Mouse (Mus musculus): ENCODE results near the gene Tnr. TPM values are rescaled to one million over a fixed set of nuclear protein-coding genes. Genes with fewer than 3 reads are reported as not detected.

Gene Tnr
- total RNA-seq, 2 experiments from 2014 or later = 0.03 to 0.15 TPM

DNA sequence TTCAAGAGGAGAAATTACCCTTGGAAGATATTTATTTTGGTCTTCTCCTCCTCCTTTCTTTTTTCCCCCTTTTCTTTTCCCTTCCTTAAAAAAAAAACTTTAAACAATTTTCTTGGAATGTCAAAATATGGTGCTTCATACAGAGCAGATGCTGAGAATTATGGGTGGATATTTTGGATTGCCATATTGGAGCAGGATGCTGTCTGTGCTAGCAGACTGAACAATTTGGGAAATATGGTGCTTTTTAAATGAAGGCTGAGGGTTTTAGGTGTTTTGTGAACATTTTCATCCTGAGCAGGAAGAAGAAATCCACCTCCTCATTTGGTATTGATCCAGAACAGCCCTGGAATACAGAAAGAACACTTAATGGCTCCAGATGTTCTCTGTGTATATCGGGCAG is 41.6 kb downstream of the Tnr start:
- DNase-seq (ENCODE audit: low spot score in 2 of 2) = no peak

DNA sequence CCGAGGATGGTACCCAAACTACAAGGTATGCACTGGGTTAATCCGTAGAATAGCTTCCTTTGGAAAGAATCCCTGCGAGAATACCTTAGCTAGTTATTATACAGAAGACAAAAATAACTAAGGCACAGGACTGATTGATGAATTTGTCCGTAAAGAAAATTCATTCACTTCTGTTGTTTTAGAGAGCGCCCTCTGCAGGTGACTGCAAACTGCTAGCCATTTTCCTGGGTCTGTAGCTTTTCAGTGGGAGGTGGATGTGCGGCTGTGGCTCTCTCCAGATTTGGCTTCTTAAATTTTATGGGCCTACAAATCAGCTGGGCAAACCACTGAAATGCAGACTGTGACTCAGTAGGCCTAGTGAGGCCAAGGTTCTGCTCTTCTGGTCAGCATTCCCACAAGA is 42.5 kb downstream of the Tnr start:
- no peak for DNase-seq (ENCODE audit: low spot score in 2 of 2)

DNA sequence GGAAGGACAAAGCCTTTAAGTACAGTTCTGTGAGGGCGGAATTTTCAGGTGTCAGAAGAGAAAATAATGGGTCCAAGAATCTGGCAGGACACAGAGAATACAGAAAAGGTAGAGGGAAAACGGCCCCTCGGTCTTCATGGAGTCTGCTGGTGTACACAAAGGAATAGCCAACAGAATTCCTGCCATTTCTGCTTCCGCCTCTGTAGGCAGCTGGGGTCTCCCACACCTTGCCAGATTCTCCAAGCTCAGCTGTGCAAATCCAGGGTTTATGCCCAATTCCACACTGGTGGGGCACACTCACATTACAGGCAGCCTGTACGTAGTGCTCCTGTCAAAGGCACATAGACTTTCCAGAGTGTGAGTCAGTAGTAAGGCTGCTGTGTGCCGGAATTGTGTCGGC is 43.6 kb downstream of the Tnr start:
- DNase-seq (ENCODE audit: low spot score in 2 of 2) = no peak

DNA sequence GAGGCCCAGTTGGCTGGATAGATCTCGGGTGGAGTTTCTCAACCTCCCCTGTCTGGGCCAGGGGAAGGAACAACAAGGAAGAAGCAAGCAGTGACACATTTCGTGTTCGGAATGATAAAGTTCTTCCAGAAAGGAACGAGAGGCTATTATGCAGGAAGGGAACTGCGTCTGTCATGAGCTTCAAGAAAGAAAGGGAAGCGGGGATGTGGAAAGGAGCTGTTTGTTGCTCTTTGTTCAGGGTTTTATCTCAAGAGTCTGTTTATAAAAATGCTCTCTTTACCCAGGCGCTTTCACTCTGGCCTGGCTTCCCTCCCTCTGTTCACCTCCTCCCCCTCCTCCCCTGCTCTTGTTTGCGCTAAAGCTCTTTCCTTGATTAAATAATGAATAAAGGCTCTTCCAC is 46.7 kb downstream of the Tnr start:
- DNase-seq (ENCODE audit: low spot score in 2 of 2) = no peak

DNA sequence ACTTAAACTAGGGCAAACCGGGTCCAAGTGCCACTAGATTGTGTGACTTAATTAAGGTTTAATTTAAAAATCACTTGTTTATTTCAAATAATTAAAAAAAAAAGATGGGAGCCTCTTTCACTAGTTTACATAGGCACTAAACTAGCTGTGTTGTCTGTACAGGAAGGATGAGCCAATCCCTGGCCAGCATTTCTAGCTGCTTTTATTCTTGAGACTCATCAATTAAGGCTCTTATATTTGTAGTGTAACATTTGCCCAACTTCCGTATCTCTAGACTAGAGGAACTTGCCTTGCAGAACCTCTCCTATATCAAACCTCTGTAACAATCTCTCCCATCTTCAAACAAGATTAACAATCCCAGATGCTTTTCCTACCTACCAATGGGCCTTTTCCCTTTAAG is 47.3 kb downstream of the Tnr start:
- DNase-seq (ENCODE audit: low spot score in 2 of 2) = no peak

DNA sequence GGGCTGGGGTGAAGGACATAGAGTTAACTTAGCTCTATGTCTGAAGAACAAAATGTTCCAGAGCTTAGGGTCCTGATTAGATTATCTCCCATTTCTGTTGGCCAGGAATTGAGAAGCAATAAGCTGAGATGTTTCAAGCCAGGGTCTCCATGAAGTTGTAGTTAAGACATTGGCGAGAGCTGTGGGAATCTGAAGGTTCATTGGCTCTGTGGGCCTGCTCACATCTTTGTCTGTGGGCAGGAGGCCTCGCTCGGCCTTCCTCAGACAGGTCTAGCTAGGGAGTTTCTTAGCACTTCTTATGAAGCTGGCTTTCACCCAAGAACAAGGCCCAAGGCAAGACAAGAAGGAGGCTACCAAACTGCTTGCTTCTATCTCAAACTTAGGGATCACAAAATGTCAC is 48.4 kb downstream of the Tnr start:
- no peak for DNase-seq (ENCODE audit: low spot score in 2 of 2)

DNA sequence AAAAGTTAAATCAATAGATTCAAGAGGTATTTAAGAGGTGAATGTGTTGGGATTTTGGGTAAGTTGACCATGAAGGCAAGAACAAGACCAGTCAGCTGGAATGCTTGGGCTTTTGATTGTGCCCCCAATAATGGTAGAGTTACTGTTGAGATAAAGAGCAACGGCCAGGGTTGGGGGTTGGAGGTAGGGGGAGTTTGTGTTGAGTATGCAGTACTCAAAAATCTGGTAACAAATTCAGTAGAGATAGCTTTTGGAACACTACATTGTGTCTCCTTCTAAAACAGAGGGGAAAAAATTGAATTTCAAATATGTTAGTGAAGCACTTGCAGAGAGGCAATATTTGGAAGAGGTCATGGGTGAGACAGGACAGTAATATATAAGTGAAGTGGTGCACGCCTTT is 49.5 kb downstream of the Tnr start:
- DNase-seq (ENCODE audit: low spot score in 2 of 2) = no peak

DNA sequence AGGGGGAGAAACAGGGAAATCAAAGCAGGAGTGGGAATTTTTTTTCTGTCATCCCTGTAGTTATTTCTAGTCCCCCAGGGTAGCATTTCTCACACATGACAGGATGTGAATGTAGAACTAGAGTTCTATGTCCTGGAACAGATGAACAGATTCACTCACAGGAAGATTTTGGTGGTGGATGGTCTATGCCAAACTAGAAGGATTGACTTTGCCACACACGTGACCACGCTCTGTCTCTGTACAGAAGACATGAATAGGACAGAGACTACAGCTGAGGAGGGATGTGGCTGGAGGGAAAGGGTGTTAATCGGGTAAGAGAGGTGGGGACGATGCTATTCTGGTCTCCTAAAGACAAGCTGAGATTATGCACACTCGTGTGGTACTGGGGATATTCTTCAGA is 51.1 kb downstream of the Tnr start:
- DNase-seq (ENCODE audit: low spot score in 2 of 2) = no peak

DNA sequence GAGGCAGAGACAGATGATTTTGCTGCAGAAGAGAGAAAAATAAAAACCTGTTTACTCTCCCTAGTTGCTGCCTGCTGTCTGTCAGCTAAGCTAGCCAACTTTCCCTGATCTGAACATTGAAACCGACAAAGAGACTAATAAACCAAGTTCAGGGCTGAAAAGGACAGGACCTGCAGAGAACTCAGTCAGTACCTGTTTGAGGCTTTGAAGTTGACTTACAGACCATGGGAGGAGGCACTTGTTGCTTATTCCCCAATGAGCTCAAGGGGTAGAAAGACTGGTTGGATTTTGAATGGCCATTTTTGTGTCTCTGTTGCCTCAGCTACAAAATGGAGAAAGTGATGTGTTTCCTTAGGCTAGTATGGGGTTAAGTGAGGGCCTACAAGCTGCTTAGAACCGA is 52.7 kb downstream of the Tnr start:
- DNase-seq (ENCODE audit: low spot score in 2 of 2) = no peak

DNA sequence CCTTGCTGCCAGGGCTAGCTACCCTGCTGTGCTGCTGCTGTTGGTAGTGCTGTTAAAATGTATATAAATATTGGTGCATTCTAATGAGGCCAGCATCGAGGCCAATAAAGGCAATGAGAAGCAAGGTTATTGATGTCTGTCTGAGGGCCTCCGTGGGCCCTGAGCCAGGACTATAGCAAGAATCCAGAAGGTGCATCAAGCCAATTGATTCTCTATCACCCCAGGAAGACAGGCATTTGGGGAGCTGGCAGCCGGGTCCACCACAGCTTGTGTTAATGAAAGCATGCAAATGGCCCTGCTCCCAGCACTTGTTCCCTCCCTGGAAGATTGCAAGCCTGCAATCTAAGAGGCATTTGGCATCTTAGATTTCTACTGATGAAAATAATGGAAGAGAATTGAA is 54.8 kb downstream of the Tnr start:
- DNase-seq (ENCODE audit: low spot score in 2 of 2) = no peak

DNA sequence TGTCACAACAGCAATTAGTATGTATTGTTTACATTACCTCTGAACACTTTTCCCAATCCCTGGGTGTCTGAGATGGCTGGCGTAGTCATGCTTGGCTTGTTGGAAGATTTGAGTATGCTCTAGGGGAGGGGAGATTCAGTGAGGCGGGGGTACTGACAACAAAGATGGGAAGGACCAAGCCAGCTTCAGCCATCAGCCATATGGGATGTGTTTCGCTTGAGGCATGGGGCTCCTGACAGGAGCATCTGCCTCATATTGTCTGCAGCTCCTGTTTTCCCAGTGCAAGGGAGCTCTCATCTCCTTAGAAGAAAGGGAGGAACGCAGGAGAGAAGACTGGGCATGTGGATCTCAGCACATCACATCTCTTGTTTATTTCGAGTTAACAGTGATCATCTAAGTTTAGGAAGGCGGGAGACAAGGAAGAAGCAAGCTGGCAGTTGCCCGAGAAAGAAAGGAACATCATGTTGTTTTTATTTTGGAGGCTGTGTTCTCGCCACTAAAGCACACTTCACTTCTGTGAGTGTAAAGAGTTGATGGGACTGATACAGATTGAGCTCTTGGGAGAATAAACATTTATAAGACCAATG is 56.9 kb downstream of the Tnr start:
- DNase-seq (ENCODE audit: low spot score in 2 of 2) = no peak

DNA sequence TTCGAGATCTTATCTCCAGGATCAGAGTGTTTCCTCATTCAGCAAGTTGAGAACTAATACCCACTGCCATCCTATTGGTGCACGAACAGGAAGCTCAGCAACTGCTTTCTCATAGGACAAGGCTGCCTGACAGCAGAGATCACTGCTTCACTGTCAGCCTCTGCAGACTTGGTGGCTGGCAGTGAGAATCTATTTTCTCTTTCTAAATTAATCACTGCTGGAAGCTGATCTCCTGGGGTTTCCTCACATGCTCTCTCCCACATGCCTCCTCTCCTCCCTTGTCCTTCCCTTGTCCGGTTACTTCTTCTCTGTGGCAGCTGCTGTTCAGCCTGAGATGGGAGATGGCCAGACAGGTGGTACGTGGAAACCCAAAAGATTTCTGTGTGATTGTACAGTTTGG is 60.3 kb downstream of the Tnr start:
- no peak for DNase-seq (ENCODE audit: low spot score in 2 of 2)

DNA sequence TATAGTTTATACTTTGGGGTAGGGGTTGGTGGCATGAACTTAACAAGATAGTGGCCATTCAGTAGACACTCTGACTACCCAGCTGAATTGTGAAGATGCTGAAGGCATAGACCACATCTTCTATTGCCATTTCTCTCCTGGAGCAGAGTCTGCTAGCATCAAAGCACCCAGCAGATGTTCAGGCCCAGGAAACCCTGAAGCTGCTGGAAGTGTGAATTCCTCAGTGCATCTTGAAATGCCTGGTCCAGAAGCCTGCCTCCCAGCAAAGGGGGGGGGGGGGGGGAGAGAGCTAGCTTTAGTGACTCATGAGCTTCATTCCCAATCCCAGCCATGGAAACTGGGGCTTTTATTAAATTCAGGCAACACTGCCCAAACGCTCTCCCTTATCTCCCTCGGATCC is 65.2 kb downstream of the Tnr start:
- DNase-seq (ENCODE audit: low spot score in 2 of 2) = no peak

DNA sequence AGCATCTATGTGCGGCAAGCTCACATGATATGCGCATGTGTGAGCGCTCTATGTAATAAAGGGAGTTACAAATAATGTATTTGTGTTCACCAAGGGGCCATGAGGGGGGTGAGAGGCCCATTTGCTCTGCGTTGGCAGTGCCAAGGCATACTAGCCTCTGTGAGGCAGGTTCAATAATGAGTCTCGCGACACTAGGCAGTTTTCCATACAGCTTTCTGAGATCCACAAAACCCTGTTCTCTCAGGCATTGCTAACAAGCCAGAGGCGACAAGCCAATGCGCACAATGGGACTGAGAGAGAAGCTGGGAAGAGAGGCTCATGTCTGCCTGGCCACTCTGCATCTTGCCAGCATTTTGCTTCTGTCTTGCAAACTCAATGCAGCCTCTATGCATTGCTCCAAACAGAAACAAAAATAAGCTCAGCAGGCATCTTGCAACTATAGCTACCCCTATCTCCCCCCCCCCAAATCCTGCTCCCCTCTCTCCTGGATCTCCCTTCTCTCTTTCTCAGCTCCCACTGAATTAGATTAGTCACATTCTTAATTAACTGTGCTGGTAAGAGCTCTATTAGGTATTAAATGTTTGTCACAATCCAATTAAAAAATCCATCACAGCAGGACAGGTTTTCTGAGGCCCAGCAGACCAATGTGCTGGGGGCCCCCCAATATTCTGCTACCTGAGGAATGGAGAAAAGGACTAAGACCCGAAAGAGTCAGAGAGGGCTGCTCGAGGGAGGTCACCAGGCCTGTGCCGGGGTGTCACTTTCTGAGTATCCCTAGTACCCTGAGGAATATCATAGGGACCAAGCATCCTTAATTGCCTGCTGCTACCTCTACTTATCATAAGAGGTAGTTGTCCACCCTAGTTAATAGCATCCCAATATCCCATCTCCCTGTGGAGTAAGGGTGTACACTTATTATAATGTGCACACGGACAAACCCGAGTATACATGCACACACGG is 70.8 kb downstream of the Tnr start:
- DNase-seq (ENCODE audit: low spot score in 2 of 2) = no peak

DNA sequence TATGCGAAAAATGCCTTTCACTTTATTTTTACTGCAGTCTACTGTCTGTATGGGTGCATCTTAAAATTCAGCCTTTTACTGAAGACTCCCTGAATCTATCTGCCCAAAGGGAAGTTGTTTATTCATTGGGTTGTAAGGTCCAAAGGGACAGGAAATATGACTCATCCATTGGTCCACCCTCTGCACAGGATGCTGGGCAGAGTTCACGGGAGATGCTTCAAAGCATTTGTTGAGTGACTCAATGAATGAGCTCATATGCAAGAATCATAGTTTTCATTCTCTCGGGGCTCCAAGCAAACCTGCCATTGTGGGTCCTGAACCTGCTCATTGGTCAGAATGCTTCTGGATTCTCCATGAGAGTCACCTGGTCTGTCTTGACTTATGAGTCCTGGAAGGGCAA is 72.2 kb downstream of the Tnr start:
- DNase-seq (ENCODE audit: low spot score in 2 of 2) = no peak

DNA sequence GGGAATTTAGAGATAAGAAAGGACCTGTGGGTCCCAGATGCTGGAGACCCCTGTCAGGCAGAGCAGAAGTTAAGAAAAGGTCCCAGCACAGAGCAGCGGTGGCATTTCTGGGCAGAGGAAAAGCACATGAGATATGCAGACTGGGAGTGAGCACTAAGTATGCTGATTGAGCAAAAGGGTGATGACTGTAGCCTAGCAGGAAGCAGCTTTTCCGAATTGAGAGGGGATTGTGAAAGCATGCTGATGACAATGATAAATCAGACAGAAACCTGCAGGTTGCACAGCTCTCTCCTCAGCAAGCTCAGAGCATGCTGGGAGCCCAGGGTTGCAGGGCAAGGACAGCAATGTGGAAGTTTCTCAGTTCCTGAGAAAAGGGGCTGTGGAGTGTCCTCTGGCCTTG is 73.1 kb downstream of the Tnr start:
- DNase-seq (ENCODE audit: low spot score in 2 of 2) = no peak

DNA sequence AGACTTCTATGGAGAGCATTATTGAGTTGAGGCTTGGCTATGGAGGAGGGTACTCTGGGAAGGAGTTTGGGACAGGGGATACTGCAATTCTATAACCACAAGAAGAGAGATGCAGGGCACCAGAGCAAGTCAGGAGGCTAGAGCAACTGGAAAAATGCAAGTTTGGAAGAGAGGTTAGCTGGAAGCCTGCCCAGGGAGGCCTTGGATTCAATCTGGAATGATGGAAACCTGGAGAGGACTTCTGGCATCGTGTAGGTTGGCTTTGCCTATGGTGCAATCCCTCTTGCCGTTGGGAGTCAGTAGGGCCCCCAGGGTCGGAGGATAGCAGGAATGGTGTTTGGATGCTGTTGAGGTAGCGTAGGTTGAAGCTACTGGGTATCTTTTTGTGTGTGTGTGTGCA is 90.0 kb downstream of the Tnr start:
- DNase-seq (ENCODE audit: low spot score in 2 of 2) = no peak

DNA sequence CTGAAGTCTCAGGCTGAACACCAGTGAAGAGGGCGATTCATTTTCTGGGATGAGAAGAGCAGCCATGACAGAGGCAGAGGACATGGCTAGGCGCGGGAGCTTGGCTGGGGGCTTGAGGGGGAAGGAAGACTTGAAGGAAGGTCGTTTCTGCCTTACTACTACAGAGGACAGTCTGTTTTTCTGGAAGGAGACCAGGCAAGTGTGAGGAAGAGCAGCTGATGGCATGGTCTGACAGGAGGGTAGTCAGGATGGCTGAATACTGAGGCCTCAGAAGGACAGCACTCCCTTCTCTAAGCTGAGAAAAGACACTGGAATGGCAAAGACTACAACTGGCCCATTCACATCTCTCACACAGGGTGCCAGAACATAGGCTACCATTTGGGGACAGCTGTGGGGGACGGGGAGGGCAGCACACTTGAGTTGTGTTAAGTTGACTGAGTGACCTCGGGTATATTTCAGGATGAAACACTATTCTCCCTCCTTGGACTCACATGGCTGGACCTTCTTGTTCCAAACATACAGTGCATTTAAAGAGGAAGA is 90.6 kb downstream of the Tnr start:
- DNase-seq (ENCODE audit: low spot score in 2 of 2) = no peak

DNA sequence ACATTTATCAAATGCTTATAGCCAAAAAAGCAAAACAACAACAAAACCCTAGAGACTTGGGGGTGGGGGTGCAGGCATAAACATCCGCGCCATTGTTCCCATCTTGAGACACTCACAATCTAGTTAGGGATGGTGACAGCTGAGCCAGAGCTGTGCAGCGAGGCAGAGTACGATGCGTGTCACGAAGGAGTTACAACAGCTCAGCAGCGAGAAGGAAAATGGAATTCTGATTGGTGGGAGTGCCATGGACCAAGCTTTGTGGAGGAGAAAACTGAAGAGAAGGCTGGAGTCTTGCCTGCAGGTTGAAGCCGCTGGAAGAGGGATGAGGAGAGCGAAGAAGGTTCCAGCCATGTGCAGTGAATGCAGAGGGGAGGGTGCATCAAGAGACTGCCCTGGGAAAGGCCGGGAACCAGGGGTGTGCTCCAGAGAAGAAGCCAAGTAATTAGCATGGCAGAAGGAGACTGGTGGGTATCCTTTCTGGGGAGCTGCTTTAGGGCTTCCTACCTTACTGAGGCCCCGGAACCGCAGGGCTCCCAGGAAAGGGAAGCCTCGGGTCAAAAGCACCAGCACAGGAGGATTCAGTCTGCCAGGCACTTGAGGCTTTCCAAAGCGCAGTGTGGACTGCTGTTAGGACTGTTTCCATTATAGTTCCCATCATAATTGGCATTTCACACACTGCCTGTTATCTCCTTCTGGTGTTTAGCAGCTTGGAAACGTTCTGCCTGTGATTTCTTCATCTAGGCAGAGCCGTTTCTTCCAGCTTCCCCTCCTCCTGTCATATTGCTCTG is 91.3 kb downstream of the Tnr start:
- DNase-seq (ENCODE audit: low spot score in 2 of 2) = no peak

DNA sequence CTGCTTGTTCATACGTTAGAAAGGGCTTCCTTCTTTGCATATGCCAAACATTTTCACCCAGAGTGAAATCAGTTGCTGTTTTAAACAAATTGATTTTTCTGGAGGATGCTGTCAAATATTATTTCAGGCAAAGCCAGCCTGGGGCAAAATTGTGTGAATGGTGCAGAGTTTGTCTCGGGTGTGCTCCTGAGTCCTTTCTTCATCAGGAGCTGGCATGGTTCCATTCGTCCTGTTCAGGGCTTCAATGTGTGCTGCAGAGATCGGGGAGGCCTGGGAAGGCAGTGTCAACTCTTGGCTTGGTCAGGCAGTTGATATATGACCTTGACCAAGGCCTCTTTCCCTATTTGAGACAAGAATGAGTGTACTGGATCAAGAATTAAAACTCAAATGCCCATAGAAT is 92.1 kb downstream of the Tnr start:
- DNase-seq (ENCODE audit: low spot score in 2 of 2) = no peak

DNA sequence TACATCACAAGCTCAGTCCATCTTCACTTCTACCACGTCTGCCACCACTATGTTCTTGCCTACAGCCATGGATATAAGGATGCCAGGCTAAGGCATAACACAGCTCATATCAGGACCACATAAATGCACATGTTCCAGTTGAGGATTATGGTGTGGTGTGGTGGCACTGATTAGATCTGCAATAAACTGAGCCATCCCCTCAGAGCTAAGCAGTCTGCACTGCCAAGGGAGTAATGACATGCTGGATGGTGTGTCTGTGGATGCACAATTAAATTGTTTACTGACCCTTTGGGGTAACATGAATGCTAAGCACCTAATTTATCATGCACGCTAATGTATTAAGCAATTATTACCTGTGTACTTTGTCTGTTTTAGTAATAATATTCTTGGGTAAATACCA is 95.6 kb downstream of the Tnr start:
- DNase-seq (ENCODE audit: low spot score in 2 of 2) = no peak

DNA sequence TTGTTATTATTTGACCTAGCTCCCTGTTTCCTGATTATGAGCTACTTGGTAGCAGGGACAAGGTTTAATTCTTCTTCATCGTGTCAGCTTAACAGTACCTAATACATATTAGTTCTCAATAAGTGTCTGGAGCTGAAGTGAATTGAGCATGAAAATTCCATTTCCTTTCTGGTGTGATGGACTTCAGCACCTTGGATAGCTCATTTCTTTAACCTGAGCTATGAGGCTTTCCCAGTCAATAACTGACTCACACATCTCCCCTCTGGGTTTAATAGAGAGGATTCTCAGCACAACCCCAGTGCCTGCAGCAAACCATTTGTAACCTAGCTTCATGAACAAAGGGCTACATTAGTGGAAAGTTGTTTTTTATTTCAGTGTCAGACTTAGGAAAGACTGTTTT is 97.8 kb downstream of the Tnr start:
- DNase-seq (ENCODE audit: low spot score in 2 of 2) = no peak
